Mouse (Mus musculus): Measurements from ENCODE around the gene B020031M17Rik.
"Not testable (repeated sequence)": the region's sequence is repeated elsewhere in the genome, so short reads cannot be mapped to it uniquely, and the experiment has no call there.

- TF ChIP-seq POLR2A (IDR thresholded peaks at IDR 0.05; ENCODE audit: low read depth, low read length); CTCF (IDR thresholded peaks at IDR 0.05; ENCODE audit: extremely low read depth, insufficient read length, insufficient replicate concordance, low read depth, low read length): not testable (repeated sequence)
Observed at GRCm38 (mm10) chr13:119999215-119999614, 48.6 kb upstream of the B020031M17Rik start.
